Mouse (Mus musculus): ENCODE measurements at regions not wholly inside any gene's neighbourhood (a gene's known extent, or its start where the extent isn't known, plus 50 kb on each side); places are given as distances from the start of the nearest gene placed in this dataset.

GRCm38 (mm10) chr4:54080526-54080925 is 254.7 kb downstream of the Tmem38b start:
- Histone ChIP-seq H3K4me3 (ENCODE audit: insufficient read depth, low read length) (no peak overlapping the region), H3K27ac (ENCODE audit: insufficient read depth, low read length) (no peak overlapping the region), H3K4me1 (ENCODE audit: control insufficient read depth, insufficient read depth, low read length) (no peaks in the 10 kb centered on the region)
- TF ChIP-seq CTCF (IDR thresholded peaks at IDR 0.05; ENCODE audit: borderline replicate concordance, insufficient read depth, low read length) (no peak), POLR2A (IDR thresholded peaks at IDR 0.05; ENCODE audit: low read depth, low read length) (no peak)

GRCm38 (mm10) chr4:54081411-54081810 is 255.6 kb downstream of the Tmem38b start:
- Histone ChIP-seq H3K4me3 (ENCODE audit: insufficient read depth, low read length) (no peak overlapping the region), H3K27ac (ENCODE audit: insufficient read depth, low read length) (no peak overlapping the region), H3K4me1 (ENCODE audit: control insufficient read depth, insufficient read depth, low read length) (no peaks in the 10 kb centered on the region)
- TF ChIP-seq POLR2A (IDR thresholded peaks at IDR 0.05; ENCODE audit: low read depth, low read length) (no peak), CTCF (IDR thresholded peaks at IDR 0.05; ENCODE audit: borderline replicate concordance, insufficient read depth, low read length) (no peak)

GRCm38 (mm10) chr4:54084747-54085146 is 258.9 kb downstream of the Tmem38b start:
- no peak overlapping the region for H3K27ac ChIP-seq (ENCODE audit: insufficient read depth, low read length)
- H3K4me1 ChIP-seq (ENCODE audit: control insufficient read depth, insufficient read depth, low read length) = no peaks in the 10 kb centered on the region
- TF ChIP-seq POLR2A (IDR thresholded peaks at IDR 0.05; ENCODE audit: low read depth, low read length) (no peak), CTCF (IDR thresholded peaks at IDR 0.05; ENCODE audit: borderline replicate concordance, insufficient read depth, low read length) (no peak)
- H3K4me3 ChIP-seq (ENCODE audit: insufficient read depth, low read length) = no peak overlapping the region

- H3K4me1 ChIP-seq (ENCODE audit: control insufficient read depth, insufficient read depth, low read length) = peaks cover 3% of the 10 kb centered on the region; the same call in 1 of the 2 replicates
- no peak for TF ChIP-seq CTCF (IDR thresholded peaks at IDR 0.05; ENCODE audit: borderline replicate concordance, insufficient read depth, low read length)
- TF ChIP-seq POLR2A (IDR thresholded peaks at IDR 0.05; ENCODE audit: low read depth, low read length) = no peak
- no peak overlapping the region for H3K27ac ChIP-seq (ENCODE audit: insufficient read depth, low read length)
- no peak overlapping the region for H3K4me3 ChIP-seq (ENCODE audit: insufficient read depth, low read length)
Observed at GRCm38 (mm10) chr4:54094285-54094997, 268.6 kb downstream of the Tmem38b start.

- TF ChIP-seq POLR2A (IDR thresholded peaks at IDR 0.05; ENCODE audit: low read depth, low read length) (no peak), CTCF (IDR thresholded peaks at IDR 0.05; ENCODE audit: borderline replicate concordance, insufficient read depth, low read length) (no peak)
- no peak overlapping the region for H3K27ac ChIP-seq (ENCODE audit: insufficient read depth, low read length)
- H3K4me3 ChIP-seq (ENCODE audit: insufficient read depth, low read length) = no peak overlapping the region
- peaks cover 3% of the 10 kb centered on the region; the same call in 1 of the 2 replicates for H3K4me1 ChIP-seq (ENCODE audit: control insufficient read depth, insufficient read depth, low read length)
Observed at GRCm38 (mm10) chr4:54095200-54095930, 269.5 kb downstream of the Tmem38b start.

GRCm38 (mm10) chr4:54097543-54097942 is 271.7 kb downstream of the Tmem38b start:
- H3K27ac ChIP-seq (ENCODE audit: insufficient read depth, low read length) = no peak overlapping the region
- peaks cover 3% of the 10 kb centered on the region; the same call in 1 of the 2 replicates for H3K4me1 ChIP-seq (ENCODE audit: control insufficient read depth, insufficient read depth, low read length)
- TF ChIP-seq POLR2A (IDR thresholded peaks at IDR 0.05; ENCODE audit: low read depth, low read length) = no peak
- H3K4me3 ChIP-seq (ENCODE audit: insufficient read depth, low read length) = no peak overlapping the region

GRCm38 (mm10) chr4:54100282-54100681 is 274.4 kb downstream of the Tmem38b start:
- Histone ChIP-seq H3K4me1 (ENCODE audit: control insufficient read depth, insufficient read depth, low read length) (peaks cover 3% of the 10 kb centered on the region; the same call in 1 of the 2 replicates), H3K4me3 (ENCODE audit: insufficient read depth, low read length) (no peak overlapping the region), H3K27ac (ENCODE audit: insufficient read depth, low read length) (no peak overlapping the region)
- no peak for TF ChIP-seq POLR2A (IDR thresholded peaks at IDR 0.05; ENCODE audit: low read depth, low read length)
- no peak for TF ChIP-seq CTCF (IDR thresholded peaks at IDR 0.05; ENCODE audit: borderline replicate concordance, insufficient read depth, low read length)

- no peak overlapping the region for H3K4me3 ChIP-seq (ENCODE audit: insufficient read depth, low read length)
- no peak for TF ChIP-seq CTCF (IDR thresholded peaks at IDR 0.05; ENCODE audit: borderline replicate concordance, insufficient read depth, low read length)
- no peak for TF ChIP-seq POLR2A (IDR thresholded peaks at IDR 0.05; ENCODE audit: low read depth, low read length)
- H3K4me1 ChIP-seq (ENCODE audit: control insufficient read depth, insufficient read depth, low read length) = no peaks in the 10 kb centered on the region
- H3K27ac ChIP-seq (ENCODE audit: insufficient read depth, low read length) = no peak overlapping the region
Observed at GRCm38 (mm10) chr4:54106976-54107375, 281.1 kb downstream of the Tmem38b start.

GRCm38 (mm10) chr4:54116310-54116709 is 290.5 kb downstream of the Tmem38b start:
- no peak overlapping the region for H3K4me3 ChIP-seq (ENCODE audit: insufficient read depth, low read length)
- no peaks in the 10 kb centered on the region for H3K4me1 ChIP-seq (ENCODE audit: control insufficient read depth, insufficient read depth, low read length)
- TF ChIP-seq POLR2A (IDR thresholded peaks at IDR 0.05; ENCODE audit: low read depth, low read length) (no peak), CTCF (IDR thresholded peaks at IDR 0.05; ENCODE audit: borderline replicate concordance, insufficient read depth, low read length) (no peak)
- no peak overlapping the region; the same call in 1 of the 2 replicates for H3K27ac ChIP-seq (ENCODE audit: insufficient read depth, low read length)

Data from embryonic fibroblast, embryonic 13.5 days (primary cell).